Mouse (Mus musculus) MN1 (cell line): Measurements from ENCODE around the gene Tmtc1.

Experiments
- DNase-seq: peaks from one replicate; pipeline ENCODE4 v3.0.0-alpha.2; 2016; ENCODE audit warnings: low spot score

Gene Tmtc1

GRCm38 (mm10) chr6:148443726-148444701 is at the start of gene Tmtc1:
Gene Tmtc1, minus strand, starts transcription at chr6:148444389.
- DNase-seq = peak; percentile 63

- no peak for DNase-seq
Observed at GRCm38 (mm10) chr6:148491849-148492248, 47.7 kb upstream of the Tmtc1 start.

GRCm38 (mm10) chr6:148486756-148487155 is 42.6 kb upstream of the Tmtc1 start:
- no peak for DNase-seq

- no peak for DNase-seq
Observed at GRCm38 (mm10) chr6:148481894-148482293, 37.7 kb upstream of the Tmtc1 start.

GRCm38 (mm10) chr6:148479671-148480237 is 35.6 kb upstream of the Tmtc1 start:
- no peak for DNase-seq

- DNase-seq = no peak
Observed at GRCm38 (mm10) chr6:148478350-148478749, 34.2 kb upstream of the Tmtc1 start.

- DNase-seq = no peak
Observed at GRCm38 (mm10) chr6:148472289-148472688, 28.1 kb upstream of the Tmtc1 start.

- DNase-seq = peak; percentile 86
Observed at GRCm38 (mm10) chr6:148467924-148468389, 23.8 kb upstream of the Tmtc1 start.

GRCm38 (mm10) chr6:148467170-148467921 is 23.2 kb upstream of the Tmtc1 start:
- peak; percentile 71 for DNase-seq

- no peak for DNase-seq
Observed at GRCm38 (mm10) chr6:148459636-148460035, 15.4 kb upstream of the Tmtc1 start.

GRCm38 (mm10) chr6:148455470-148455869 is 11.3 kb upstream of the Tmtc1 start:
- DNase-seq = no peak

- DNase-seq = no peak
Observed at GRCm38 (mm10) chr6:148454740-148455139, 10.6 kb upstream of the Tmtc1 start.

- DNase-seq = no peak
Observed at GRCm38 (mm10) chr6:148448151-148448550, 4.0 kb upstream of the Tmtc1 start.

- DNase-seq = peak; percentile 14
Observed at GRCm38 (mm10) chr6:148446113-148446512, 1.9 kb upstream of the Tmtc1 start.

- DNase-seq = peak; percentile 38
Observed at GRCm38 (mm10) chr6:148444796-148445195, 607 bp upstream of the Tmtc1 start.

- peak; percentile 39 for DNase-seq
Observed at GRCm38 (mm10) chr6:148443291-148443725, 881 bp downstream of the Tmtc1 start.

GRCm38 (mm10) chr6:148442671-148443290 is 1.4 kb downstream of the Tmtc1 start:
- peak; percentile 28 for DNase-seq

GRCm38 (mm10) chr6:148441871-148442270 is 2.3 kb downstream of the Tmtc1 start:
- no peak for DNase-seq

- no peak for DNase-seq
Observed at GRCm38 (mm10) chr6:148439101-148439500, 5.1 kb downstream of the Tmtc1 start.

GRCm38 (mm10) chr6:148437565-148437964 is 6.6 kb downstream of the Tmtc1 start:
- no peak for DNase-seq

GRCm38 (mm10) chr6:148436441-148437001 is 7.7 kb downstream of the Tmtc1 start:
- DNase-seq = no peak
